Mouse (Mus musculus) heart, embryonic 11.5 days (tissue): ENCODE measurements around the gene Rab21. TPM values are rescaled to one million over a fixed set of nuclear protein-coding genes. Genes with fewer than 3 reads are reported as not detected.

ENCODE experiments used
- ATAC-seq: fragments of 200-750 bp; cut with Nextera tagmentation; replicated peaks from 2 replicates; pipeline ENCODE4 v1.8.0; 2017; ENCODE audit warnings: moderate library complexity; ENCODE audit not compliant: insufficient number of reproducible peaks, low FRiP score, low TSS enrichment
- H3K27ac ChIP-seq: fragments of 300-500 bp; sonication (generic); 2 replicates; pipeline ENCODE4 v1.5.1; 2014; ENCODE audit warnings: mild to moderate bottlenecking, low read depth, low read length
- H3K27me3 ChIP-seq: fragments of 300-500 bp; sonication (generic); 2 replicates; pipeline ENCODE4 v1.6.1; 2014; ENCODE audit warnings: mild to moderate bottlenecking, low read length, mixed read lengths; ENCODE audit not compliant: control insufficient read depth, insufficient read depth
- H3K36me3 ChIP-seq: fragments of 300-500 bp; sonication (generic); 2 replicates; pipeline ENCODE4 v1.6.1; 2014; ENCODE audit warnings: mild to moderate bottlenecking, low read length, moderate library complexity, mixed read lengths; ENCODE audit not compliant: control insufficient read depth, insufficient read depth
- H3K4me1 ChIP-seq: fragments of 300-500 bp; sonication (generic); 2 replicates; pipeline ENCODE4 v1.6.1; 2014; ENCODE audit warnings: low read length; ENCODE audit not compliant: control insufficient read depth, insufficient read depth
- H3K4me2 ChIP-seq: fragments of 300-500 bp; sonication (generic); 2 replicates; pipeline ENCODE4 v1.6.1; 2014; ENCODE audit warnings: mild to moderate bottlenecking, moderate library complexity
- H3K4me3 ChIP-seq: fragments of 300-500 bp; sonication (generic); 2 replicates; pipeline ENCODE4 v1.5.1; 2014; ENCODE audit warnings: low read depth, low read length
- H3K9ac ChIP-seq: fragments of 300-500 bp; sonication (generic); 2 replicates; pipeline ENCODE4 v1.6.1; 2014; ENCODE audit warnings: mild to moderate bottlenecking, low read depth, low read length, moderate library complexity
- H3K9me3 ChIP-seq: fragments of 300-500 bp; sonication (generic); replicated peaks from 2 replicates; pipeline ENCODE4 v1.6.1; 2016; ENCODE audit warnings: low read length; ENCODE audit not compliant: control insufficient read depth
- WGBS: fragments of 180-500 bp; shearing (Covaris S2); extraction: QIAGEN DNeasy Blood & Tissue Kit; methylation state at CpG from one replicate; pipeline ENCODE4 v1.1.7; 2014; ENCODE audit not compliant: insufficient replicate concordance; 5-methylcytosine and 5-hydroxymethylcytosine counted together
- polyA plus RNA-seq: library from polyadenylated mRNA; unstranded; fragments of >200 nt; fragmentation: Nextera tagmentation; extraction: Ambion mirVana; gene quantifications from 2 replicates; pipeline ENCODE4 v1.2.1, GENCODE M21; 2014

The Rab21 gene
- polyA plus RNA-seq, result 10.1 and 10.3 TPM in 2 replicates

DNA sequence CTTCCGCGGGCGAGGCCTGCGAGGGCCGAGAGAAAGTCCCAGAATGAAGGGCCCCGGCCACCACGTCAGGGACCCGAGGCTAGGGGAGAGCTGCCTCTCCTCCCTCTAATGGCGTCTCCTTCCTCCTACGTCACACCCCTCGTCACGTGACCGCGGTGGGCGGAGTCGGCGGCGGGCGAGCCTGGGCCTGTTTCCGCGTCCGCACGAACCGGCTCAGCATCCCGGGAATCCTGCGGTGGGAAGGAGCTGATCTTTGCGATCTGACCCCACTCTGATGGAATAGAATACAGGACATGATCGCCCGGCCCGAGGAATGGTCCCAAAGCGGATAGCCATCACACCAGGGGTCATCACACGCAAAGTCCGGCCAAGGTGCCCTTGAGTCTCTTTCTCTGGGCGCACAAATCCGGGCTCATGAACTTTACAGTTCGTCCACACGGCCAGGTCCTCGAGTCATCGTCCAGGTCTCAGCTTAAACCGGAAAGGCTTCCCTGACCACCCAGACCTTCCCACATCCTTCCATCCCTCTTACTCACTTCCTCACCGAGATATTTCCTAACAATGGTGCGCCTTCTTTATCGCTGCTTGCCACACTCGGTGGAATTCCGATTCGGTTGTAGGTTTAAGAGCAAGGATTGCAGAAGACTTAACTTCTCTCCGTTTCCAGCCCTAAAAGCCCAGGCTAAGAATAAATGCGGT lies at the start of gene Rab21:
Gene Rab21 (minus strand): TSS at position 122 of the 699 bp plus-strand sequence.
- Histone ChIP-seq H3K9me3 (no peaks in the 10 kb centered on the region), H3K4me3 (peak within 1 kb of the TSS; percentile 95), H3K4me2 (peak within 1 kb of the TSS; percentile 75), H3K27ac (peak within 1 kb of the TSS; percentile 98), H3K36me3 (no peaks in the 10 kb centered on the region), H3K9ac (peak within 1 kb of the TSS; percentile 95), H3K4me1 (peaks cover 29% of the 10 kb centered on the region), H3K27me3 (no peaks in the 10 kb centered on the region)
- under 1% methylated on average over 43 of the region's 48 CpGs for WGBS
- ATAC-seq, result peak; percentile 89

- Histone ChIP-seq H3K4me2 (peak overlapping the region; percentile 74), H3K4me1 (0 out of 2 replicates have a peak, but pooled peaks cover 6% of the 10 kb centered on the region), H3K27me3 (no peaks in the 10 kb centered on the region), H3K36me3 (no peaks in the 10 kb centered on the region), H3K4me3 (peak overlapping the region; percentile 47), H3K9me3 (no peaks in the 10 kb centered on the region), H3K9ac (peak overlapping the region; percentile 71; the same call in 1 of the 2 replicates), H3K27ac (peak overlapping the region; percentile 96)
- no peak for ATAC-seq
- 80% methylated on average over 4 of the region's 4 CpGs for WGBS
These were observed 47.8 kb upstream of the Rab21 start for GRCm38 (mm10) chr10:115363151-115363550.

DNA sequence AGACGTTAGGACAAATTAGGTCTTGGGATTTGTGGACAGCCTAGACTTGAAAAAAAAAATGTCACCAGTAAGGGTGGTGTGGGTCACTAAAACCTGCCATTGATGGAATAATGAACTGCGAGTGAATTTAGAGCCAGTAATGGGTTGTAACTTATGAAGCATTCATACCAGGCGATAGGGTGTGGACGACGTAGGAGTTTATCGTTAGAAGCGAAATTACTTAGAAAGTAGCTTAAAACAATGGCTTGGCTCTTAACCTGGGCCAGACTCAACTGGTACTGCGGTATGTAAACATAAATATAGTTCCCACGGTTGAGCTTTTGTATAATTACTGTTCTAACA lies 47.2 kb upstream of the Rab21 start:
- Histone ChIP-seq H3K9ac (peak overlapping the region; percentile 71), H3K4me3 (peak overlapping the region; percentile 47), H3K9me3 (no peaks in the 10 kb centered on the region), H3K4me1 (0 out of 2 replicates have a peak, but pooled peaks cover 6% of the 10 kb centered on the region), H3K4me2 (peak overlapping the region; percentile 74), H3K27me3 (no peaks in the 10 kb centered on the region), H3K27ac (peak overlapping the region; percentile 96), H3K36me3 (no peaks in the 10 kb centered on the region)
- peak; percentile 8; the same call in 1 of the 2 replicates for ATAC-seq
- 8% methylated on average over 9 of the region's 9 CpGs for WGBS

- peak within 1 kb of the TSS; percentile 71 for H3K9ac ChIP-seq
- peak within 1 kb of the TSS; percentile 47 for H3K4me3 ChIP-seq
- H3K4me1 ChIP-seq, result 0 out of 2 replicates have a peak, but pooled peaks cover 6% of the 10 kb centered on the region
- H3K36me3 ChIP-seq, result no peaks in the 10 kb centered on the region
- 1% methylated on average over 54 of the region's 58 CpGs for WGBS
- peak within 1 kb of the TSS; percentile 96 for H3K27ac ChIP-seq
- peak within 1 kb of the TSS; percentile 74 for H3K4me2 ChIP-seq
- peak; percentile 99 for ATAC-seq
- H3K9me3 ChIP-seq, result no peaks in the 10 kb centered on the region
- no peaks in the 10 kb centered on the region for H3K27me3 ChIP-seq
These were observed 46.6 kb upstream of the Rab21 start, which contains the start of gene Tmem19 for GRCm38 (mm10) chr10:115361840-115362622. TSS of gene Tmem19 (minus strand) at chr10:115362501.

DNA sequence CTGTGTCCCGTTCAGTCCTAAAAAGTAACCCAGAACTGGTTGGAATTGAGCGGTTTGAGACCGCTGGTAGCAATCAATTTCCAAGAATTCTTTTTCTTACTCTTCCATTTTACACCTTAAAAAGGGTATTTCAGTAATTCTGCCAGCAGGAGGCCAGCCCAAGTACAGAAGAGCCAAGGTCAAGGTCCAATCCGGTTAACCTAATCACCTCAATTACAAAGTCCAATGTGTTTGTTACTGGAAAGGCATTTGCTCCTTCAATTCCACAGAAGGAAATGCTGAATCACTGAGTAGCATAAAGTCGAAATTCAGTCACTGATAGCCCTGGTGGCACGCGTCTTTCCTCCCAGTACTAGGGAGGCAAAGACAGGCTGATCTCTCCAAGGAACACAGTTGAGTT lies 43.7 kb upstream of the Rab21 start:
- no peak overlapping the region for H3K27ac ChIP-seq
- no peaks in the 10 kb centered on the region for H3K27me3 ChIP-seq
- 0 out of 2 replicates have a peak, but pooled peaks cover 6% of the 10 kb centered on the region for H3K4me1 ChIP-seq
- ATAC-seq, result no peak
- 90% methylated on average over 7 of the region's 7 CpGs for WGBS
- no peak overlapping the region for H3K4me3 ChIP-seq
- H3K9ac ChIP-seq, result no peak overlapping the region
- no peaks in the 10 kb centered on the region for H3K9me3 ChIP-seq
- H3K4me2 ChIP-seq, result no peak overlapping the region
- H3K36me3 ChIP-seq, result no peaks in the 10 kb centered on the region; the same call in 1 of the 2 replicates

- no peak for ATAC-seq
- no peak overlapping the region for H3K9ac ChIP-seq
- no peaks in the 10 kb centered on the region for H3K27me3 ChIP-seq
- H3K27ac ChIP-seq, result no peak overlapping the region
- H3K4me2 ChIP-seq, result no peak overlapping the region
- no peaks in the 10 kb centered on the region for H3K9me3 ChIP-seq
- no peak overlapping the region for H3K4me3 ChIP-seq
- WGBS, result 89% methylated on average over 17 of the region's 17 CpGs
- no peaks in the 10 kb centered on the region; the same call in 1 of the 2 replicates for H3K36me3 ChIP-seq
- 0 out of 2 replicates have a peak, but pooled peaks cover 6% of the 10 kb centered on the region for H3K4me1 ChIP-seq
These were observed 43.0 kb upstream of the Rab21 start for GRCm38 (mm10) chr10:115358216-115358919.

GRCm38 (mm10) chr10:115356106-115356505 lies 40.7 kb upstream of the Rab21 start:
- Histone ChIP-seq H3K4me1 (0 out of 2 replicates have a peak, but pooled peaks cover under 1% of the 10 kb centered on the region), H3K9ac (no peak overlapping the region), H3K9me3 (no peaks in the 10 kb centered on the region), H3K27ac (no peak overlapping the region), H3K4me2 (no peak overlapping the region), H3K27me3 (no peaks in the 10 kb centered on the region), H3K4me3 (no peak overlapping the region), H3K36me3 (no peaks in the 10 kb centered on the region; the same call in 1 of the 2 replicates)
- 84% methylated on average over 5 of the region's 7 CpGs for WGBS
- ATAC-seq, result no peak

GRCm38 (mm10) chr10:115355016-115355415 lies 39.6 kb upstream of the Rab21 start:
- no peak for ATAC-seq
- Histone ChIP-seq H3K27me3 (no peaks in the 10 kb centered on the region), H3K4me3 (no peak overlapping the region), H3K36me3 (no peaks in the 10 kb centered on the region; the same call in 1 of the 2 replicates), H3K4me2 (no peak overlapping the region), H3K9ac (no peak overlapping the region), H3K4me1 (no peaks in the 10 kb centered on the region), H3K9me3 (no peaks in the 10 kb centered on the region), H3K27ac (no peak overlapping the region)
- 89% methylated on average over 6 of the region's 6 CpGs for WGBS
